Mouse (Mus musculus): Measurements from ENCODE around the gene Naa50. TPM values are rescaled to one million over a fixed set of nuclear protein-coding genes. Genes with fewer than 3 reads are reported as not detected.
A peak's percentile ranks its signal among the peaks of the same experiment; 100 is the strongest.

Gene Naa50
- polyA plus RNA-seq, 1 experiment from 2014 or later: 73.7 TPM

- H3K36me3 ChIP-seq: no peaks in the 10 kb centered on the region
- 27% methylated on average over 6 of the region's 6 CpGs for WGBS
- no peaks in the 10 kb centered on the region for H3K27me3 ChIP-seq (replicated peaks)
- H3K9me3 ChIP-seq: no peaks in the 10 kb centered on the region
- H3K4me2 ChIP-seq: peak overlapping the region; percentile 92
- H3K4me1 ChIP-seq: peaks cover 17% of the 10 kb centered on the region
- ATAC-seq (ENCODE audit: extremely low read depth, insufficient number of reproducible peaks, low FRiP score, low TSS enrichment): no peak
- H3K9ac ChIP-seq: peak overlapping the region; percentile 98
- 0 out of 2 replicates have a peak overlapping the region, but pooled peaks have one; percentile 40 for H3K27ac ChIP-seq (replicated peaks)
- H3K4me3 ChIP-seq: peak overlapping the region; percentile 94
These were observed 1.9 kb downstream of the Naa50 start for GRCm38 (mm10) chr16:44141483-44141882.

DNA sequence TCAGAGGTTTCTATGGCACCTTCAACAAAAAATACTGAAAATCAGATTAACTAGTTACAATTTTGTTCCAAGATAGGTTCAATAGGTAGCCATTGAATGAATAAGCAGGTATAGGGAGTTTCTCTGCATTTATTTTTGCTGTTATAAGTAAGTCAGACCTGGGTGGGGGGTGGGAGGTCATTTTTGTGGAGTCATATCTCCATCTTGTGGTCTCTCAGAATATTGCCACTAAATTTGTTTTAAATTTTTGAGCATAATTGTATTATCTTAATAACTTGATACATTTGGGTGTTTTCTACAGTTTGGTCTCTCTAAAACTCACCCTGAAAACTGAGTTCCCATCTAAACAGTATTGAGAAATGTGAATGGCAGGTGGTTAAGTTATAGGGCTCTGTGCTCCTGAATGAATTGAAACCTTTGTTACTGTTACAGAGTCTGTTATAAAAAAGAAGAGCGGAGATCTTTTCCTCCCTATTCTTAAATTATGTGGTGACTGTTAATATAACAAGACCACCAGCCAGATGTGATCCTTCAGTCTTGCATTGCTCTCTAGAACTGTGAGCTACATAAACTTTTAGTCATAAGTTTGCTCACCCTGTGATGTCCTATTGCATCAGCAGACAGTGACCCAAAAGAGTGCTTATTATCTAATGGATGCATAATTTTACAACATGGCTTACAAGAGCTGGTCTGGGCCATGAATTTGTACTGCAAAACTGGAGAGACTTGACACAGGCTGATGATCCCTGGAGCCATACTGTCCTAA, 9.6 kb downstream of the Naa50 start:
- H3K4me1 ChIP-seq: 0 out of 2 replicates have a peak, but pooled peaks cover 3% of the 10 kb centered on the region
- H3K9me3 ChIP-seq: no peaks in the 10 kb centered on the region
- H3K4me2 ChIP-seq: no peak overlapping the region
- H3K27ac ChIP-seq (replicated peaks): no peak overlapping the region
- no peak for ATAC-seq (ENCODE audit: extremely low read depth, insufficient number of reproducible peaks, low FRiP score, low TSS enrichment)
- H3K36me3 ChIP-seq: no peaks in the 10 kb centered on the region
- 94% methylated on average over 1 of the region's 1 CpGs for WGBS
- no peak overlapping the region for H3K4me3 ChIP-seq
- no peak overlapping the region for H3K9ac ChIP-seq
- H3K27me3 ChIP-seq (replicated peaks): no peaks in the 10 kb centered on the region

GRCm38 (mm10) chr16:44154497-44155057, 14.9 kb downstream of the Naa50 start:
- no peak for ATAC-seq (ENCODE audit: extremely low read depth, insufficient number of reproducible peaks, low FRiP score, low TSS enrichment)

GRCm38 (mm10) chr16:44159325-44159724, 19.7 kb downstream of the Naa50 start:
- 87% methylated on average over 7 of the region's 7 CpGs for WGBS
- H3K9me3 ChIP-seq: no peaks in the 10 kb centered on the region
- H3K4me3 ChIP-seq: no peak overlapping the region
- H3K9ac ChIP-seq: no peak overlapping the region
- H3K27ac ChIP-seq (replicated peaks): no peak overlapping the region
- no peak for ATAC-seq (ENCODE audit: extremely low read depth, insufficient number of reproducible peaks, low FRiP score, low TSS enrichment)
- H3K27me3 ChIP-seq (replicated peaks): no peaks in the 10 kb centered on the region
- peaks cover 33% of the 10 kb centered on the region for H3K36me3 ChIP-seq
- H3K4me2 ChIP-seq: no peak overlapping the region
- no peaks in the 10 kb centered on the region for H3K4me1 ChIP-seq

More at GRCm38 (mm10) chr16:44154497-44155057, 14.9 kb downstream of the Naa50 start:
- Histone ChIP-seq H3K27ac (replicated peaks) (no peak overlapping the region), H3K4me1 (0 out of 2 replicates have a peak, but pooled peaks cover 3% of the 10 kb centered on the region), H3K9me3 (no peaks in the 10 kb centered on the region), H3K36me3 (peaks cover 21% of the 10 kb centered on the region), H3K27me3 (replicated peaks) (no peaks in the 10 kb centered on the region), H3K9ac (no peak overlapping the region), H3K4me3 (no peak overlapping the region), H3K4me2 (no peak overlapping the region)
- WGBS: 65% methylated on average over 6 of the region's 6 CpGs

DNA sequence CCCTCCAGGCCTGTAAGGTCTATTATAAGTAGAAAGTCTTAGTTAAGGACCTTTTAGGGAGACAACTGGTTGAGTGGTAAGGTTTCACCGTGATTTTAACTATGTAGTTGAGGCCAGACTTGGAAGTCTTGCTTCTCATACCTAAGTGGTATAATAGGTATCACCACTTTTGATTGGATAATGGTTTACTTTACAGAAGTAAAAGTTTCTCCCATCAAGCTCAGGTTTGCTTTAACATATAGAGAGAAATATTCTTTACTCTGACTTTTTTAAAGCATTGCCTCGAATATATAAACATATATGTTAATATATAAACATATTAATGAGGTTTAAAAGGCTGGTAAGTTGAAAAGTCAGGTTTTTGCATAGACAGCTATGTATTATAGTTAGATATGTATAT, 24.2 kb downstream of the Naa50 start:
- H3K27ac ChIP-seq (replicated peaks): no peak overlapping the region
- ATAC-seq (ENCODE audit: extremely low read depth, insufficient number of reproducible peaks, low FRiP score, low TSS enrichment): no peak
- H3K4me2 ChIP-seq: no peak overlapping the region
- H3K9ac ChIP-seq: no peak overlapping the region
- H3K27me3 ChIP-seq (replicated peaks): no peaks in the 10 kb centered on the region
- no peak overlapping the region for H3K4me3 ChIP-seq
- H3K36me3 ChIP-seq: peaks cover 19% of the 10 kb centered on the region
- no peaks in the 10 kb centered on the region for H3K4me1 ChIP-seq
- WGBS: 83% methylated on average over 2 of the region's 2 CpGs
- no peaks in the 10 kb centered on the region for H3K9me3 ChIP-seq

- H3K27me3 ChIP-seq (replicated peaks): no peaks in the 10 kb centered on the region
- 0 out of 2 replicates have a peak, but pooled peaks cover 2% of the 10 kb centered on the region for H3K4me1 ChIP-seq
- peaks cover 7% of the 10 kb centered on the region for H3K36me3 ChIP-seq
- no peak overlapping the region for H3K27ac ChIP-seq (replicated peaks)
- no peak for ATAC-seq (ENCODE audit: extremely low read depth, insufficient number of reproducible peaks, low FRiP score, low TSS enrichment)
- H3K4me2 ChIP-seq: no peak overlapping the region
- no peak overlapping the region for H3K4me3 ChIP-seq
- no peak overlapping the region for H3K9ac ChIP-seq
- 50% methylated on average over 3 of the region's 3 CpGs for WGBS
- H3K9me3 ChIP-seq: no peaks in the 10 kb centered on the region
These were observed 25.6 kb downstream of the Naa50 start for GRCm38 (mm10) chr16:44165182-44165581.

- Histone ChIP-seq H3K27me3 (replicated peaks) (no peaks in the 10 kb centered on the region), H3K36me3 (no peaks in the 10 kb centered on the region), H3K9ac (no peak overlapping the region), H3K27ac (replicated peaks) (no peak overlapping the region), H3K4me3 (no peak overlapping the region), H3K4me2 (no peak overlapping the region), H3K9me3 (no peaks in the 10 kb centered on the region), H3K4me1 (peaks cover 7% of the 10 kb centered on the region)
- WGBS: 82% methylated on average over 4 of the region's 4 CpGs
- no peak for ATAC-seq (ENCODE audit: extremely low read depth, insufficient number of reproducible peaks, low FRiP score, low TSS enrichment)
These were observed 29.4 kb downstream of the Naa50 start for GRCm38 (mm10) chr16:44168990-44169389.

GRCm38 (mm10) chr16:44172297-44173154, 32.9 kb downstream of the Naa50 start:
- H3K9ac ChIP-seq: peak overlapping the region; percentile 81
- H3K27me3 ChIP-seq (replicated peaks): no peaks in the 10 kb centered on the region
- peak overlapping the region; percentile 77 for H3K4me2 ChIP-seq
- no peaks in the 10 kb centered on the region for H3K9me3 ChIP-seq
- ATAC-seq (ENCODE audit: extremely low read depth, insufficient number of reproducible peaks, low FRiP score, low TSS enrichment): peak; percentile 99
- H3K4me3 ChIP-seq: peak overlapping the region; percentile 86
- no peaks in the 10 kb centered on the region for H3K36me3 ChIP-seq
- under 1% methylated on average over 26 of the region's 26 CpGs for WGBS
- peaks cover 28% of the 10 kb centered on the region for H3K4me1 ChIP-seq
- H3K27ac ChIP-seq (replicated peaks): peak overlapping the region; percentile 94

GRCm38 (mm10) chr16:44173155-44173941, 33.7 kb downstream of the Naa50 start, which contains the start of gene Usf3:
Gene Usf3 (plus strand): TSS chr16:44173246.
- Histone ChIP-seq H3K9me3 (no peaks in the 10 kb centered on the region), H3K27ac (replicated peaks) (peak within 1 kb of the TSS; percentile 99), H3K4me3 (peak within 1 kb of the TSS; percentile 86), H3K27me3 (replicated peaks) (no peaks in the 10 kb centered on the region), H3K4me1 (peaks cover 28% of the 10 kb centered on the region), H3K4me2 (peak within 1 kb of the TSS; percentile 77), H3K36me3 (0 out of 2 replicates have a peak, but pooled peaks cover 1% of the 10 kb centered on the region), H3K9ac (peak within 1 kb of the TSS; percentile 98)
- under 1% methylated on average over 60 of the region's 77 CpGs for WGBS
- peak; percentile 74 for ATAC-seq (ENCODE audit: extremely low read depth, insufficient number of reproducible peaks, low FRiP score, low TSS enrichment)

GRCm38 (mm10) chr16:44173966-44174530, 34.4 kb downstream of the Naa50 start:
- no peak for ATAC-seq (ENCODE audit: extremely low read depth, insufficient number of reproducible peaks, low FRiP score, low TSS enrichment)
- Histone ChIP-seq H3K27me3 (replicated peaks) (no peaks in the 10 kb centered on the region), H3K9me3 (no peaks in the 10 kb centered on the region), H3K9ac (peak overlapping the region; percentile 98), H3K4me1 (peaks cover 28% of the 10 kb centered on the region), H3K27ac (replicated peaks) (peak overlapping the region; percentile 99), H3K36me3 (0 out of 2 replicates have a peak, but pooled peaks cover 2% of the 10 kb centered on the region), H3K4me3 (peak overlapping the region; percentile 86), H3K4me2 (peak overlapping the region; percentile 74)
- WGBS: 10% methylated on average over 7 of the region's 7 CpGs

Data from heart, embryonic 13.5 days (tissue).